Mouse (Mus musculus): ENCODE measurements around the gene Fbxo34.
A peak's percentile ranks its signal among the peaks of the same experiment; 100 is the strongest.
"Not testable (repeated sequence)": the region's sequence is repeated elsewhere in the genome, so short reads cannot be mapped to it uniquely, and the experiment has no call there.

Gene Fbxo34

DNA sequence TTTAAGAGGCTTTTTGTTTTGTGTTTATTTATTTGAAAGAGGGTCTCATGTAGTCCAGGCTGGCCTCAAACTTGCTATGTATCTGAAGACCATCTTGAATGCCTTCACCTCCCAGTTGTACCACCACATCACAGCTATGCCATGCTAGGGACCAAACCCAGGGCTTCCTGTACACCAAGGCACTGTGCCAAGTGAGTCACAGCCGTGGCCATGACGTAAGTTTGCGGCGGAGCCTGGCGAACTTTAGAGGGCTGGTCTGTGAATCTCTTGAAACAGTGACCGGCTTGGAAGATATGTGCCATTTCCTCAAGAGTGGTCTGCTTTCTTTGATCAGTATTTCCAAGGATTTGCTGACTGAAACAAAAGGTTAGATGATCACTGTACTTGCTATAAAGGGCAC lies 68.4 kb downstream of the Fbxo34 start:
- peak; percentile 52 for DNase-seq (ENCODE audit: low spot score)

DNA sequence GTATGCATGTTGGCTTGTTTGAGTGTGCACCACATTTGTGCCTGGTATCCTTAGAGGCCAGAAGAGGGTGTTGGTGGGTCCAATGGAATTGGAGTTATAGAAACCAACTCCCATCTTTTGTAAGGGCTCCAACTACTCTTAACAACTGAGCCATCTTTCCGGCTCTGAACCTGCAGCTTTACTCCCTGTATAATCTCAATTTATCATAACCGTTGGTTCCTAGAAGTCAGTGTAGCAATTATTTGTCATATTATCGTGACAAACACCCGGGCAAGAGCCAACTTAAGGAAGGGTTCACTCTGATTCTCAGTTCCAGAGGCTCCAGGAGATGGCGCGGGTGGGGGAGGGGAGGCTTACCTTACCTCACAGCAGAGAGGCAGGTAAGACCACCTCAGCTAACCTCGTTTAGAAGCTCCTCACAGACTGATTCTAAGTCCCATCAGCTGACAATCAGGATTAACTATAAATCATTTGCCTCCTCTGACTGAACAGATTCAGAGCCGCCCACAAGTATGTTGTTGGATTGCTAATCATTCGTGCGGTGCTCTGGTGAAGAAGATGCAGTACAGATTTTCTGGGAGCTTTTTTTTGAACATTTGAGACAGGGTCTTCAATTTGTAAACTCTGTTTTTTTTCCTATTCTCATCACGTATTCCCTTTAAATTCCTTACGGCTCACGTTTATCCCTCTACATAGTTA lies 70.7 kb downstream of the Fbxo34 start:
- no peak for DNase-seq (ENCODE audit: low spot score)

DNA sequence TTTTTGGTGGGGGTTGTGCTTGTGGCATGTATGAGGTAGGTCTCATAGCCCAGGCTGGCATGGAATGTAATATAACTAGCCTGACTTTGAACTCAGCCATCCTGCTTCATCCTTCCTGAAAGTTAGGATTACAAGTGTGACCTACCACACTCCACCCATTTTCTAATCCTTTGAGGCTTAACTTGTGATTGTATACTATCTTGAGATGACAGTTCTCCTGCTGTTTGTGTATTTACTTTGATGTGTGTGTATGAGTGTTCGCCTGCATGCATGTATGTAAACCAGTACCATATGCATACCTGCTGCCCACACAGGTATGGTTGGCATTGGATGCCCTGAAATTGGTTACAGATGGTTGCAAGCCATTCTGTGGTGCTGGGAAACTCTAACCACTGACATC lies 71.4 kb downstream of the Fbxo34 start:
- DNase-seq (ENCODE audit: low spot score): no peak

DNA sequence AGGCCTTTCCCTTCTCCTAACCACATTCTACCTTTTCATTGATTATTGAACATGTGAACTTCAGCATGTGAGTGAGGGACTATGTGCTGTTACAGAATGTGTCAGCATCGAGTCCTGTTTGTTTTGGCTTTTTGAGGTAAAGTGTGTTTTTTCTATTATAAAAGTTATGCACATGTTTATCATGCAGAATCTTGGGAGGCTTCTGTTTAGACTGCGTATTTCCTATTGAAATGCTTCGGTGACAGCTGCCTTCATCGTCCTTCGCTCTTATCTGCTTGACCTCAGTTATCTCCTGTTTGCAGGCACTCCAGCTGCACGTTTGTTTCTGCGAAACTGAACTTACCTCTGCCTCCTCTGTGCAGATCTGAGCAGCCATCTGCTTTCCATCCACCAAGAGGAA lies 72.1 kb downstream of the Fbxo34 start:
- DNase-seq (ENCODE audit: low spot score): no peak

DNA sequence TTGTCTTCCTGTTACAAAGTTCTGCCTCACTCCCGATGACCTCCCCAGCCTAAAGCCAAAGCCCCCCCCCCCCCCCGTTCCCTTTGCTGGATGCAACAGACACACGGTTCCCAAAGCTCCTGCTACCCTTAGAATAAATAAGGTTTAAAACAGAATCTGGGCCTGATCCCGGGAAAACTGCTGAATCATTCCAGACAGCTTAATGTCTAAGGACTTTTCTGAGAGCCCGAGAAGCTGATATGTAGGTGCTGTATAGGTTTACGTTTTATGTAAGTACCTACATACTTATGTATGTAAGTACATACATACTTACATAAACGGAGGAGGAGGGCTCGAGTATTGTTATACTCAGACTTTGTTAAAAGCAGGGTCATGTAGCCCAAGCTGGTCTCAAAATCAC lies 75.2 kb downstream of the Fbxo34 start:
- no peak for DNase-seq (ENCODE audit: low spot score)

DNA sequence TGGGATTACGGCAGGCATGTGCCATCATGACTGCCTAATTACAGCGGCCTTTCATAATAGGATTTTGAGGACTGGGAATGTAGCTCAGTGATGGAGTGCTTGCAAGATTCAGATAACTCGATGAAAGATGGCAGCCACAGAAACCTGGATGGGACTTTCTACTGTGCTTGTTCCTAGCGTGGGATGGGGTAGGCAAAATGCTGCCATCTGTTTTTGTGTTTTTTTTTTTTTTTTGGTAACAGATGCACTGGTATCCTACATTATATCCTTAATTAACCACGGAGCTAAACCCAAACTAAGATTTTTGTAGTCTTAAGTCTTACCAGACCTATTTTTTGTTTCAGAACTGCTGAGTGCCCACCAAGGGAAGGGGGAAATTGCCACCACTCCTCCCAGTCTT lies 75.6 kb downstream of the Fbxo34 start:
- DNase-seq (ENCODE audit: low spot score): no peak

DNA sequence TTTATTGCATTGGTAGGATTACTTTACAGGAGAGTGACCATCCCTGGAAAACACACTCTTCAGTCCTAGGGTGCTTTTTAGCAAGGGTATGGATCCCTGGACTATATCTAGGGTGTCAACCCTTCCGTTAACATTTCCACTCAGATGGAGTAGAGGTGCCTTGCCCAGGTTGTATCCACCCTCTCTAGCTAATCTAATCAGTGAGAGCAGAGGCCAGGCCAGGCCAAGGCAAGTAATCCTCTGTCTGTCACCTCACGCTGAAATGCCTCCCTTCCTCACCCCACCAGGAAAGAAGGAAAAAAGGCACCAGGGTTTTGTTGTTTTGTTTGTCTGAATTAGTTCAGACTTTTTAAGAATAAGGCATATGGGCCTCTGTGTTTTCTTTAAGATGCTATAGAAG lies 77.6 kb downstream of the Fbxo34 start:
- DNase-seq (ENCODE audit: low spot score): no peak

DNA sequence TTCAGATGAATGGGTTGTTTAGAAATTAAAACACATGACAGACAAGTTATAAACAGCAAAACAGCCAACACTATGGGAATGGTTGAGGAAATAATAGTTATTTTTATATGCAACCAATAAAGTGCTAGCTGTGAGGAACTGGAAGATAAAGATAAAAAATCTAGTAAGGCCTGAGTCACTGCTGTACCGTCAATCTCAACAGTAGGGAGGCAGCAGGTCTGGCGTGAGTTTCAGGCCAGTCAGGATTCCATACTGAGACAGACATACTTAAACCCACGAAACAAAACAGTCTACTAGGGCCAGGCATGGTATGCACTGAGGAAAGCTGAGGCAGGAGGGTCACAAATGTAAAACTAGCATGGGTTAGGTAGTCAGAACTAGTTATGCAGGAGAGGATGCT lies 78.1 kb downstream of the Fbxo34 start:
- DNase-seq (ENCODE audit: low spot score): no peak

DNA sequence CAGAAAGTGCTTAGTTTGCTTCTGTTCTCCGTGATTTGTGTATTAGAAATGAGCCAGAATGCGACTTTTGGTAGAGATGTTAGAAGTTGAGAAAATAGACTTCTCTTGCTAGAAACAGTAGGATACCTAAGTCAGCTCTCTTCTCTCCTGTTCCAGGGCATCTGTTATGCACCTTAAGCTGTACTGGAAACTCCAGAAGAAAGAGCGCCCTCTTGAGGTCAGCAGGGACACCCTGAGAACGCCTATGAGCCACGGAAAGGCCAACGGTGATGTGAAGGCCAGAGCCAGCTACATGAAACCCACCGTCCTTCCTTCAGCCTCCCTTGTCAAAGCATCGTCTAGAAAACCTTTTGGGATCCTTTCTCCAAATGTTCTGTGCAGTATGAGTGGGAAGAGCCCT lies 78.8 kb downstream of the Fbxo34 start:
- peak; percentile 40 for DNase-seq (ENCODE audit: low spot score)

DNA sequence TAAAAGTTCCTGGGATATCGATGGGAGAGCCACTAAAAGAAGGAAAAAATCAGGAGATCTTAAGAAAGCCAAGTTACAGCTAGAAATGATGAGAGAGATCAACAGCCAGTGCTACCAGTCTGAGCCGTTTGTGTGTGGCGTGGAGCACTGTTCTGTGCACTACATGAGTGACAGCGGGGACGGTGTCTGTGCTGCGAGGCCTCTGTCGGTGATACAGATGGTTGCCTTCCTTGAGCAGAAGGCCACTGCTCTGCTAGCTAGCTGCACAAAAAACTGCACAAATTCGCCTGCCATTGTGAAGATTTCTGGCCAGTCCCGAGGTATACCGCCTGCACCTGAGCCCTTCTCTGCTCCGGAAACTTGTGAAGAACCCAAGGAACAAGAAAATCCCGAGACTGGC lies 79.4 kb downstream of the Fbxo34 start:
- DNase-seq (ENCODE audit: low spot score): not testable (repeated sequence)

DNA sequence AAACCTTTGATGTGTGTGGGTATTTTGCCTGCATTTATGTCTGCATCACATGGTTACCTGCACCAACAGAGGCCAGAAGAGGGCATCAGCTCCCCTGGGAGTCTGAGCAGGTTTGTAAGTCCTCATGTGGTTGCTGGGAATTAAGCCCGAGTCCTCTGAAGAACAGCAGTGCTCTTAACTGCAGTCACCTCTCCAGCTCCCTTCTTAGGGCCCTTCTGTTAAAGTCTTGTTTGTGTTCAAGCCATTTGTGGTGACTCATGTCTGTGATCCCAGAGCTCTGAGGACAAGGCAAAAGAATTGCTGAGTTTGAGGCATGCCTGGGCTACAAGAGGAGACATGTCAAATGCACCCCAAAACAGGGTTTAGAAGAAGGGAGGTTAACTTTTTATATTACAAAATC lies 82.3 kb downstream of the Fbxo34 start:
- DNase-seq (ENCODE audit: low spot score): no peak

DNA sequence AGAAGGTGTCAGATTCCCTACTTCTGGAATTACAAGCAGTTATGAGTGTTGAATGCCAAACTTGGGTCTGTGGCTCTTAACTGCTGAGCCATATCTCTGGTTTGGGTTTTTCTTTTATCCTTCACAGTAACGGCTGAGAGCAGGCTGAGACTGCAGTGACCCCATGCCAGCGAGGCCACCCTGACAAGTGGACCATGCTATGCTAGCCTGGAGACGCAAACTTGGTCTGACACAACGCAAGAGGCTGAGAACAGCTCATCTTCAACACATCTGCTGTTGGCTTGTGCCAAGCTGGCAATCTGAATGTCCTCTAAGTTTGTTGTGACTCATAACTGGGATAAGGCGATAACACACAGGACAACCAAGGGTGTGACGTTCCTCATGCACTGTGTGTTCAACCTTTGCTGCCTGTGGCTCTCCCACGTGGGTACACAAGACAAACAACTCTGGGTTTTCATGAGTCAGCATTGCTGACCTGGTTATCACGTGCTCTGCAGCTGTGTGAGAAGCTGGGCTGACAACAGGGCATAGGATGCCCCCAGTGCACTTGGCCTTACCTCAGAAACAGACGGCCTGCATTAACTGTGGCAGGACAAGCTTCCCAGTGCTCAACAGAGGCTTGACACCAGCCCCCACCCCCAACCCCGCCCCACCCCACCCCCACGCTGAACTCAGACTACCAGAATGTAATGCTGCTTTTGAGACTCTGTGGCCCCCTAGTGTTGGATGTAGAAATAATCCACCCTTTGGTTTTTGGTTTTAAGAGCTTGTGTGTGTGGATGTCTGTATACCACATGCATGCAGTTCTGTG lies 83.3 kb downstream of the Fbxo34 start:
- peak; percentile 22 for DNase-seq (ENCODE audit: low spot score)

DNA sequence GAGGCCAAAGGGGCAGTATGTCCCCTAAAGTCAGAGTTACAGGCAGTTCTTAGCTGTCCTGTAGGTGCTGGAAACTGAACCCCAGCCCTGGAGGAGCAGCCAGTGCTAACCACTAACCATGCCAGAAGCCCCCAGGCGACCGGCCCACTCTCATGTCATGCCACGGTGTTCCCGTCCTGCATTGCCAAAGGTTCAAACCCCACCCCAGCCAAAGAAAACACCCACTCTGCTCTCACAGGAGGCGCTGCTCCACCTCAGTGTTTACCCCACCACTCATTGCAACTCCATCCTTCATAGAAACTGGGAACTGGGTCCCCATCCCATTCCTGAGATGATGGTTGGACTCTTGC lies 83.9 kb downstream of the Fbxo34 start:
- no peak for DNase-seq (ENCODE audit: low spot score)

DNA sequence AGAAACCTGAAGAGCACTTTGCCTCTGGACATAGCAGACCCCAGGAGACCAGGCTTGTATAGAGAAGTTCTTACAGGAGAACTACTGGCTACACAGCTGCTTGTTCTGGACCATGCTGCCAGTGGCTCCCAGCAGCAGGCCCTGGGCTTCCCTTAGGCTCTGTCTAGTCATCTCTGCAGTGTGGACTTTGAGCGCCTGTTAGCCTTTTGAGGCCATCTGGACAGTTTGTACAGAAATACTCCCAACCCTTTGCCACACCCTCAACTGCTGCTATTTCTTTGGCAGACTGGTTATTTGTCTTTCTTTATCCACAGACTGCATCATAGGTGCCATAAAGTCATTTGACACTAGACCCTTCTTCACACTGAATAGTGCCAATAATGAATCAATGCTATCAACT lies 84.9 kb downstream of the Fbxo34 start:
- no peak for DNase-seq (ENCODE audit: low spot score)

DNA sequence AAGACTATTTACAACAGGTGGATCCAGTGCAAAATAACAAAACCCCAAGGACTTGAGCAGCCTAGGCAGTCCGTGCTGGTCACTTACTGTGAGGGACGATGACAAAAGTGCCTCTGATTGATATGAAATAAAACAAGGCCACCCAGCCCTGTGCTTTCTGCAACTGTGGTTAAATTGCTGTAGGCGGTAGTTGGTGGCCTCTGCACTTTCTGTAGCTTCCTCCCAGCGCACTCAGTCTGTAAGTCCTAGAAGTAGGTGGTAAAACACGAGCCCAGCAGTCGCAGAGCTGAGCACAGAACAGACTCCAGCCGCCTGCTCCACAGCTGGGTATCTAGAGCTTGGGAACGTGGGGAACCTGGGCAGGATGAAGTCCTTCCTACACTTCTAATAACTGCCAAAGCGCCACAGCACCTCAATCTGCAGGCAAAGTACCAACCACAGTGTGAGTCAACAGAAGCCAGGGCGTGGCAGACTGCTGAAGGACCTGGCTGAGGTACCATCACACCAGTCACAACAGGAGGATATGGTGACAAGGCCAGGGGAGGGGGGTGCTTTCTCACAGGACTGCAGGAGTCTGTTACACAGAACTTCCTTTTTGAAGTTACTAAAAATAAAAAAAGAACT lies 91.2 kb downstream of the Fbxo34 start:
- peak; percentile 18 for DNase-seq (ENCODE audit: low spot score)

DNA sequence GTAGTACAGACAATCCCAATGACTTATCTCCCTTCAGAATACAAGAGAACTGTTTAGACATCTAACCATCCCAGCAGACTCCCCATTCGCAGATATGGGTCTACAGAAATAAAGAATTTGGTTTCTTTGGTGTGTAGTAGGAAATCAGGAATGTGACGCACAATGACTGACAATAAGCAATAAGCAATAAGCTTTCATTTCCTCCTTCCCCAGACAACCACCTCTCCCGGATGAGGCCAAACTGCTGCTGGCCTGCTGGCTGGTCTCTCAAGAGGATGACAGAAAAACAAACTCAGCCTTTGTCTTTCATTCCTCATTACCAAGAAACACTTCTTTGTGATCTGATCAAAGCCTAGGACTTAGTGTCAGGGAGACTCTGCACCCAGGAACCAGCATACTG lies 92.1 kb downstream of the Fbxo34 start:
- no peak for DNase-seq (ENCODE audit: low spot score)

DNA sequence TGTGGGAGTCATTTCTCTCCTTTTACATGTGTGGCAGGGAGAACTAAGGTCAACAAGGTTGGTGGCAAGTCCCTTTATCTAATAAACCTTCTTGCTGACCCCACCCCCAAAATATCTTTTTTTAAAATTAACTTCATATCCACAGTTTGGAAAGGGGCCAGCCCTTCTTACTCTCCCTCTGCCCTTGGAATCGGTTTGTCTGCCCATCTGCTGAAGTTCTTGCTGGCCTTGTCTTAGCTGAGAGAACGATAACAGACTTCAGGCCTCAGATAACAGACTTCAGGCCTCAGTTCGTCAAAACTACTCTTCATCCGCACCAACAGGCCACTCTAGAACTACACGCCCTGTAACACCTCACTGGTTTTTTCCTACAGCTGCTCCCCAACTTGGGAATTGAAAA lies 94.1 kb downstream of the Fbxo34 start:
- DNase-seq (ENCODE audit: low spot score): no peak

DNA sequence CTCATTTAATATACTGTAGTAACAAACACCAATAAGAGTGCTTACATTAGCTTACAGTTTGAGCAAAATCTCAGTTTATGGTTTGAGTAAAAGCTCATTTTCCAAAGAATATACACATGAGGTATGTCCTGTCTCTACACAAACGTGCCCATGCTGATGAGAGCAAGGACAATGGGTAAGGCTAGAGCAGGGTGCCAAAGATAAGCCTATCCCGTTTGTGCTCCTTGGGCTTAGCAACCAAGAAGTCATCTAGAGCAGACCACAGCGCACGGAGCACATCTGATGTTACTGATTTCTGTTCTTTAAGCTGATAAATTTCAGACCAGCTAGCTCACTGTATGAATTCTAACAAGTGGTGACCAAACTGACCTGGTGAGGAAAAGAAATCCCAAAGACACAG lies 94.7 kb downstream of the Fbxo34 start:
- DNase-seq (ENCODE audit: low spot score): no peak

DNA sequence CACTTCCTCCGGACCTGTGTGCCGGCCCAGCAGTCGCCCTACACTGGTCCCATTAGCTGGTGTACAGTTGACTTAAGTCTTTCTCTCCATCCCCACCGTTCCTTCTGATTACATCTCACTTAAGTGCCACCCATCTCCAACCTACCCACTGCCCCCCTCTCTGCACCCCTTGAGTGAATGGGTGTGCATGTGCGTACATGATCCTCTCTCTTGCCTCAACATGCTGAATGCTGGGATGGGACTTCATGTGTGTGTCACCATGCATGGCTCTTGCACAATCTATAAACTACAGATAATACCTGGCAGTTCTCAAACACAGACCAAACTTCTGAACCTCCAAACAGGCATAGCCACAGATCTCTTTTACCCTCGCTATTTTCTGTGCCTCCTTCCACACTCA lies 101.4 kb downstream of the Fbxo34 start:
- DNase-seq (ENCODE audit: low spot score): no peak

DNA sequence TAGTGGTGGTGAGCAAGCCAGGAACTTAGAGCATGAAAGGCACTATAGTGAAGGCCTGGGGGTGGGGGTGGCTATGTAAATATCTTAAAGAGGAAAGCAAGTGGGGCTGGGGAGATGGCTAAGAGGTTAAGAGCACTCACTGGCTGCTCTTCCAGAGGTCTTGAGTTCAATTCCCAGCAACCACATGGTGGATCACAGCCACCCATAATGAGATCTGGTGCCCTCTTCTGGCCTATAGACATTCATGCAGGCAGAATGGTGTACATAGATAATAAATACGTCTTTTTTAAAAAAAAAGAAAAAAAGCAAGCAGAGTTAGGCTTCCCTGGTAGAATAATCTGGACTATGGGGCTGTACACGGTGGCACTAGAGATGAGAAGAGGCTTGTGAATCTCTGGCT lies 103.2 kb downstream of the Fbxo34 start:
- DNase-seq (ENCODE audit: low spot score): no peak

DNA sequence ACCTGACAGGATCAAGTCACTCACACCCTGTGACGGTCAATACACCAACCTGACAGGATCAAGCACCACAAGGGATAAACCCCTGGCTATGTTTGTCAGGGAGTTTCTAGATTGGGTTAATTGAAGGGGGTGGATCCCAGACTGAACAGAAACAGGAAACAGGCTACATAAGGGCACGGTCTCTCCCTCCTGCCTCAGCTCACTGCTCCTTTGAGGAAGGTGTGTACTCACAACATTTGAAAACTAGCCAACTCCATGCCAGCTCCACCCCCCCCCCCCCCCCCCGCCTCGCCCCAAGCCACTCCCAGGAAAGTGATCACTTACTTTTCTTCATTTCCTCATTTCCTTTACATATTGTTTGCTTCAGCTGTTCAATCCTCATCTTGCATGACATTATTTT lies 104.0 kb downstream of the Fbxo34 start:
- DNase-seq (ENCODE audit: low spot score): no peak

DNA sequence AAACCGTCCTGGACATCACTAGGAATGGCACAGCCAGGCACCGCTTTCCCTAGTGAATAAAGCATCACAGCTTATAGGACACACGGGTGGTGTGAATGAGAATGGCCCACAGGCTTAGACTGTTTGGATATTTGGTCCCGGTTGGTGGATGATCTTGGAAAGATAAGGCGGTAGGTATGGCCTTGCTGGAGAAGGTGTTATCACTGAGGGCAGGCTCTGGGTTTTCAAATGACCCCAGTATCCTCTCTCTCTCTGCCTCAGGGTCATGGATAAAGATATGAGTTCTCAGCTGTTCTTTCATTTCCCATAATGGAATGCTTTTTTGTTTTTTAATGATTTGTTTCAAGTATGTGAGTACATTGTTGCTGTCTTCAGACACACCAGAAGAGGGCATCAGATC lies 105.0 kb downstream of the Fbxo34 start:
- DNase-seq (ENCODE audit: low spot score): no peak

DNA sequence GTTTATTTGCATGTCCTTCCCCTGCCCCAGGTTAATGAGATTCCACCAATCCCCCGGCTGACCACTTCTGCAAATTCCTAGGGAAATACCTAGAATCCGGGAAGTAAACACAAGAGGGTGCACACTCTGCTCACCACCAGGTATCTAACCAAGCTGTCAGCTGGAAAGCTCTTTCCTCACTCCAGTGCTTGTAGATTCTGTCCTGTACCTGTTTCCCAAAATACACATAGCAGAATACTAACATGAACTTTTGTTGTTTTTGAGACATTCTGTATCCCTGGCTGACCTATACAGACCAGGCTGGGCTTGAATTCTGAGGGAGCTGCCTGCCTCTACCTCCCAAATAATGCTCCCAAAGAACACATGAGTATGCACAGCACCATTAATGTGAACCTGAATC lies 110.5 kb downstream of the Fbxo34 start:
- DNase-seq (ENCODE audit: low spot score): no peak

DNA sequence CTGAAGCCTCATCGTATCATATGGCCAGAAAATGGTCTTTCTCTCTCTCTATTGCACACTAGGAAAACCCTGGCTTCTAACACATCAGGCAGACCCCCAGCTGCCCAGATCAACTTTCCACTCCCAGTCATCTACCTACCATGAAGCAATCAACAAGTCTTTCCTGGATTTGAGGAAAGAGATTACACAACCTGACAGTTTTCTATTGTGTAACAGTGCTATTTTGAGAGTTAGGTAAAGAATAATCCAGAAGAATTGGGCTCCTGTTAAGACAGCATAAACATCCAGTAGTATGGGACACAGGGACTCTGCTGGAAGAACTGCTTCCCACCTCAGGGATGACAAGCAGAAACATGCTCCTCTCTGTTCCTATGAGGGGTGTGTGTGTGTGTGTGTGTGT lies 112.3 kb downstream of the Fbxo34 start:
- DNase-seq (ENCODE audit: low spot score): no peak

Measured in T-cell, adult 2 months (primary cell).